Mouse (Mus musculus) lung, embryonic 14.5 days (tissue): ENCODE data around the gene Slc22a23. TPM values are rescaled to one million over a fixed set of nuclear protein-coding genes. Genes with fewer than 3 reads are reported as not detected.

Source experiments
- ATAC-seq: fragments of 200-750 bp; cut with Nextera tagmentation; 2 replicates; pipeline ENCODE4 v1.8.0; 2017; ENCODE audit warnings: mild to moderate bottlenecking, moderate TSS enrichment, moderate library complexity; ENCODE audit not compliant: insufficient read depth
- DNase-seq: peaks from one replicate; pipeline ENCODE4 v3.0.0-alpha.2; 2015
- H3K27ac ChIP-seq: fragments of 300-500 bp; sonication (generic); 2 replicates; pipeline ENCODE4 v1.5.1; 2014; ENCODE audit warnings: low read depth, mild to moderate bottlenecking, moderate library complexity
- H3K27me3 ChIP-seq: fragments of 300-500 bp; sonication (generic); 2 replicates; pipeline ENCODE4 v1.6.1; 2014; ENCODE audit warnings: low read length, control low read depth; ENCODE audit not compliant: insufficient read depth
- H3K36me3 ChIP-seq: fragments of 300-500 bp; sonication (generic); 2 replicates; pipeline ENCODE4 v1.6.1; 2014; ENCODE audit warnings: control low read depth; ENCODE audit not compliant: insufficient read depth
- H3K4me1 ChIP-seq: fragments of 300-500 bp; sonication (generic); 2 replicates; pipeline ENCODE4 v1.6.1; 2014; ENCODE audit warnings: antibody characterized with exemption, control low read depth; ENCODE audit not compliant: insufficient read depth
- H3K4me2 ChIP-seq: fragments of 300-500 bp; sonication (generic); 2 replicates; pipeline ENCODE4 v1.6.1; 2014; ENCODE audit warnings: mild to moderate bottlenecking
- H3K4me3 ChIP-seq: fragments of 300-500 bp; sonication (generic); 2 replicates; pipeline ENCODE4 v1.5.1; 2014; ENCODE audit warnings: low read depth, low read length
- H3K9ac ChIP-seq: fragments of 300-500 bp; sonication (generic); 2 replicates; pipeline ENCODE4 v1.6.1; 2014
- H3K9me3 ChIP-seq: fragments of 300-500 bp; sonication (generic); 2 replicates; pipeline ENCODE4 v1.6.1; 2016; ENCODE audit warnings: low read depth, low read length, control low read depth
- CTCF ChIP-seq: IDR thresholded peaks from 2 replicates; pipeline ENCODE4 v1.5.1; 2016; ENCODE audit warnings: antibody characterized with exemption, low read depth
- WGBS: fragments of 180-500 bp; shearing (Covaris S2); extraction: QIAGEN DNeasy Blood & Tissue Kit; methylation state at CpG from one replicate; pipeline ENCODE4 v1.1.7; 2014; 5-methylcytosine and 5-hydroxymethylcytosine counted together
- polyA plus RNA-seq: library from polyadenylated mRNA; unstranded; fragments of >200 nt; fragmentation: Nextera tagmentation; extraction: Ambion mirVana; gene quantifications from 2 replicates; pipeline ENCODE4 v1.2.1, GENCODE M21; 2014

The Slc22a23 gene
- polyA plus RNA-seq, 1 experiment from 2014 or later: 7.5 TPM

GRCm38 (mm10) chr13:34299351-34300333 lies 45.3 kb downstream of the Slc22a23 start:
- ATAC-seq (no peak; the same call in 1 of the 2 replicates), DNase-seq (no peak)
- 58% methylated on average over 7 of the region's 7 CpGs for WGBS
- Histone ChIP-seq H3K9ac (no peak overlapping the region), H3K36me3 (no peaks in the 10 kb centered on the region), H3K9me3 (no peaks in the 10 kb centered on the region), H3K27ac (no peak overlapping the region), H3K4me2 (no peak overlapping the region), H3K27me3 (no peaks in the 10 kb centered on the region), H3K4me1 (no peaks in the 10 kb centered on the region), H3K4me3 (no peak overlapping the region)
- TF ChIP-seq CTCF: peak; percentile 52

GRCm38 (mm10) chr13:34298674-34299073 lies 46.3 kb downstream of the Slc22a23 start:
- Histone ChIP-seq H3K36me3 (no peaks in the 10 kb centered on the region), H3K4me3 (no peak overlapping the region), H3K27ac (no peak overlapping the region), H3K4me2 (no peak overlapping the region), H3K9me3 (no peaks in the 10 kb centered on the region), H3K27me3 (no peaks in the 10 kb centered on the region), H3K9ac (no peak overlapping the region), H3K4me1 (no peaks in the 10 kb centered on the region)
- TF ChIP-seq CTCF: no peak
- WGBS: 92% methylated on average over 5 of the region's 5 CpGs
- ATAC-seq (no peak), DNase-seq (no peak)

- ATAC-seq (no peak), DNase-seq (no peak)
- WGBS: 94% methylated on average over 6 of the region's 6 CpGs
- Histone ChIP-seq H3K4me1 (no peaks in the 10 kb centered on the region), H3K36me3 (no peaks in the 10 kb centered on the region), H3K27me3 (no peaks in the 10 kb centered on the region), H3K9ac (no peak overlapping the region), H3K9me3 (no peaks in the 10 kb centered on the region), H3K4me2 (no peak overlapping the region), H3K4me3 (no peak overlapping the region), H3K27ac (no peak overlapping the region)
- TF ChIP-seq CTCF: no peak
These were observed 46.9 kb downstream of the Slc22a23 start for GRCm38 (mm10) chr13:34298061-34298460.

- no peak overlapping the region for H3K27ac ChIP-seq
- ATAC-seq: no peak
- H3K9ac ChIP-seq: no peak overlapping the region
- no peak overlapping the region for H3K4me2 ChIP-seq
- H3K36me3 ChIP-seq: no peaks in the 10 kb centered on the region
- H3K4me3 ChIP-seq: no peak overlapping the region
- WGBS: 81% methylated on average over 12 of the region's 12 CpGs
- no peaks in the 10 kb centered on the region for H3K9me3 ChIP-seq
- no peaks in the 10 kb centered on the region for H3K27me3 ChIP-seq
- no peaks in the 10 kb centered on the region for H3K4me1 ChIP-seq
- no peak for DNase-seq
- no peak for TF ChIP-seq CTCF
These were observed 49.1 kb downstream of the Slc22a23 start for GRCm38 (mm10) chr13:34295787-34296435.

- WGBS: 52% methylated on average over 4 of the region's 4 CpGs
- ATAC-seq (no peak), DNase-seq (peak; percentile 52)
- Histone ChIP-seq H3K36me3 (no peaks in the 10 kb centered on the region), H3K4me3 (no peak overlapping the region), H3K9ac (no peak overlapping the region), H3K27me3 (no peaks in the 10 kb centered on the region), H3K4me1 (no peaks in the 10 kb centered on the region), H3K4me2 (no peak overlapping the region), H3K9me3 (no peaks in the 10 kb centered on the region), H3K27ac (no peak overlapping the region)
- peak; percentile 52 for TF ChIP-seq CTCF
These were observed 50.8 kb downstream of the Slc22a23 start for GRCm38 (mm10) chr13:34294212-34294611.

GRCm38 (mm10) chr13:34292042-34292441 lies 52.9 kb downstream of the Slc22a23 start:
- ATAC-seq (no peak), DNase-seq (peak; percentile 19)
- Histone ChIP-seq H3K36me3 (no peaks in the 10 kb centered on the region), H3K4me2 (no peak overlapping the region), H3K27me3 (no peaks in the 10 kb centered on the region), H3K9ac (no peak overlapping the region), H3K4me3 (no peak overlapping the region), H3K9me3 (no peaks in the 10 kb centered on the region), H3K27ac (no peak overlapping the region), H3K4me1 (peaks cover under 1% of the 10 kb centered on the region; the same call in 1 of the 2 replicates)
- TF ChIP-seq CTCF: no peak
- WGBS: 34% methylated on average over 2 of the region's 2 CpGs

GRCm38 (mm10) chr13:34290346-34290745 lies 54.6 kb downstream of the Slc22a23 start:
- no peak overlapping the region for H3K4me2 ChIP-seq
- H3K36me3 ChIP-seq: no peaks in the 10 kb centered on the region
- no peak overlapping the region for H3K27ac ChIP-seq
- DNase-seq (peak; percentile 19), ATAC-seq (no peak)
- H3K9ac ChIP-seq: no peak overlapping the region
- H3K9me3 ChIP-seq: no peaks in the 10 kb centered on the region
- no peak for TF ChIP-seq CTCF
- H3K4me3 ChIP-seq: no peak overlapping the region
- H3K4me1 ChIP-seq: peaks cover 3% of the 10 kb centered on the region; the same call in 1 of the 2 replicates
- 58% methylated on average over 1 of the region's 1 CpGs for WGBS
- no peaks in the 10 kb centered on the region for H3K27me3 ChIP-seq
